Mouse (Mus musculus) frontal cortex, postnatal 25 days (tissue): ENCODE data around the gene Stk35.
A peak's percentile ranks its signal among the peaks of the same experiment; 100 is the strongest.
"Not testable (repeated sequence)": the region's sequence is repeated elsewhere in the genome, so short reads cannot be mapped to it uniquely, and the experiment has no call there.

ENCODE experiments used
- DNase-seq, 2 experiments: peaks; one replicate each; pipeline ENCODE4 v3.0.0; 2022; ENCODE audit warnings: low spot score in 2 of 2

Gene Stk35

DNA sequence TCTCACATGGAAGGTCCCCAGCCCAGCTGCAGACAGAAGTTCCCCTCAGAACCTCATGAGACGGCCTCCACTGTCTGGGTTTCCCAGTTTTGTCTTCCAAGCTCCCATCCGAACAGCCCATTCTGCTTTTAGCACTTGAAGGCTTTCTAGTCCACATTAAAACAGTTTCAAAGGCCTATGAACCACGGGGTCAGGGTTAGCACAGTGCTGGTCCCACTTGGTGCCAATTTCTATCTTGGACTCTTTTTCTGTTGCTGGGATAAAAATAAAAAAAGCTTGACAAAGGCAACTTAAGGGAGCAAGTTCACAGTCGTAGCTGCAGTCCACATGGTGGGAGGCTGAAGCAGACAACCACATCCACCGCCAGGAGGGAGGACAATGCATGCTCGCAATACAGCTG is 34.6 kb downstream of the Stk35 start:
- no peak for DNase-seq

DNA sequence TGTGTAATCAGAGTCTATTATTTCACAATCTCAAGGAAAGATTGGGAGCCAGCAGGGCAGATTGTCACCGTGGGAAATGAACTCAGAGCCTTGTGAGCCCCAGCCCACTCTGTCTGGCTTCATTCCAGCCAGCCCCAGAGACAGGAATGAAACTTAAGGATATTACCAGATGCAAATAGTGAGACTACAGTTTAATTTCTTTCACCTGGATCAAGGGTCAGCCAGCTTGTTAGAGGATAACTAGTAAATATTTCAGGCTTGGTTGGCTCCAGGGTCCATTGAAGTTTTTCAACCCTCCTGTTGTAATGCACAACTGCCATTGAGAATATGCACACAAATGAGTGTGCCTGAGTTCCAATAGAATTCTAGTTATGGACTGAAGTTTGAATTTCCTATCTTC is 36.6 kb downstream of the Stk35 start:
- DNase-seq, result no peak

- no peak for DNase-seq
Observed at GRCm38 (mm10) chr2:129838321-129838720, 38.0 kb downstream of the Stk35 start.

- DNase-seq, result no peak
Observed at GRCm38 (mm10) chr2:129845826-129846225, 45.5 kb downstream of the Stk35 start.

GRCm38 (mm10) chr2:129846501-129846900 is 46.2 kb downstream of the Stk35 start:
- DNase-seq, result no peak

DNA sequence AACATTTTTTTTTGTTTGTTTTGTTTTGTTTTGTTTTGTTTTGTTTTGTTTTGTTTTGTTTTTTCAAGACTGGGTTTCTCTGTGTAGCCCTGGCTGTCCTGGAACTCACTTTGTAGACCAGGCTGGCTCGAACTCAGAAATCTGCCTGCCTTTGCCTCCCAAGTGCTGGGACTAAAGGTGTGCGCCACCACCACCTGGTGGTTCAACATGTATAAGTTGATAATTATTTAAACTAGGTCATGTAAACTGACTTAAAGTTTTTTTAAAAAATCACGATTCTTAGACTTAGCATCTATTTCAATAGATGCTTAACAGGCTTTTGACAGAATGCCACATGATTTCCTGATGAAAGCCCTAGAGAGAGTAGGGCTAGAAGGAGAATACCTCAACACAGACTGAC is 48.8 kb downstream of the Stk35 start:
- not testable (repeated sequence) for DNase-seq

GRCm38 (mm10) chr2:129851512-129851911 is 51.2 kb downstream of the Stk35 start:
- DNase-seq, result no peak

DNA sequence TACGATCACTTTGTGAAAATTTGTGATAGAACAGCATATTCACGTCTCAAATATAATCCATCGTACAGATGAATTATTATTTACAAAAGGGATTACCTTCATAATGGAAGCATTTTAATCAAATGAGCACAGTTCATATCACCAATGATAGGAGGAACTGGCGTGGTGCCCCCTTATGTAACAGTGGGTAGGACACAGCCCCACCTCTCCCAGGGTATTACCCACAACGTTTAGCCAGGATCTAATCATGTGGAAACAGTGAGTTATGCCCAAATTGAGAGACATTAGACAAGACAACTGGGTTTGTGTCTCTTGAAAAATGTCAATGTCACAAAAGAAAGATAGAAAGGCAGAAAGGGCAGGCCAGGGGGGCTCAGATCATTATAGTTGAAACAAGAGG is 62.9 kb downstream of the Stk35 start:
- no peak for DNase-seq

DNA sequence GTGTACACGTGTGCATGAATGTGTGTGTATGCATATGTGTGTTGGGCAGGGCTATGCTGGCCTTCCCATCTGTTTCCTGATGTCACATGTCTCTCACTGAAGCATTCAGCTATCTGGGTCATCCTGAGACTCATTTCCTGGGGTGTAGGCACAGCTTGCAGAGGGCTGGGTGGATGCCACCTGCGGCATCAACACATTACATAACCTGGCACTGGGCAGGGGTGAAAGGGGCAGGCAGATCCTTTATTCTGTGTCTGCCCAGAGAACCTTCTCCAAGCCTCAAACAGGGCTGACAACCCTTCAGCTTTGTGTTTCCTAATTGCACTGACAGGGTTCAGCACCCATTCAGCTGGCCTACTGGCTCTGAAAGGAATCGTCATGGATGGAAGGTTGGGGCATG is 64.6 kb downstream of the Stk35 start:
- no peak for DNase-seq

- no peak for DNase-seq
Observed at GRCm38 (mm10) chr2:129869151-129869550, 68.8 kb downstream of the Stk35 start.

- DNase-seq, result no peak
Observed at GRCm38 (mm10) chr2:129871246-129871645, 70.9 kb downstream of the Stk35 start.

DNA sequence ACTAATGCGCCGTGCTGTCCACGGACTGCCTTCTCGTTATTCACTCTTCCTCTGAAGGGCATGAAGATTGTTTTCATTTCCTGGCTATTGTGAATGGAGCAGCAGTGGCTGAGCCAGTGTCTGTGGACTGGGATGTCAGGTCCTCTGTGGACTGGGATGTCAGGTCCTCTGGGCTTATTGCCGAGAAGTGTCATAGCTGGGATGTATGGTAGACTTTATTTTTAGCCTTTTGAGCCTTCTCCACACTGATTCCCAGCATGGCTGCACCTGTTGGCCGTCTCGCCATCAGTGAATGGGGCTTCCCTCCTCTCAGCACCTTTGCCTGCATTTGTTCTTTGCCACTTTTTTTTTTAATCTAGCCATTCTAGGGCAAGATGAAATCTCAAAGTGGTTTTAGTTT is 71.8 kb downstream of the Stk35 start:
- no peak for DNase-seq

DNA sequence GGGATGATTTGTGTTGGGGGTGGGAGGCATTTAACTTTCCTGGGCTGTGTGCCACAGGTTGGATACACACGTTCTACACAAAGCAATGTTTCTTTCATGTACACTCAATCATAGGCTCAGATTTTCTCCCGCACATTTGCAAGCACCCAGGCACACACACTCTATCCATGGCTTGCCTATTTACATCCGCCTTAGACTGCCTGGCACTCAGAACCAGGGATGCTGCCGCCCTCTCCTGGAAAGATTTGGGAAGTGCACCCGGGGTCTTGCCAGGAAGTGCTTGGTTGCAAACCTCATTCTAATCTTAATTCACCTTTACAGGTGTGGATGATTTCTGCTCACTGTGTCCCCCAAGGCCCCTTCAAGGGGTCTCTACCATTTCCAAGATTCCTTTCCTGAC is 73.2 kb downstream of the Stk35 start:
- peak; percentile 78 to 81 for DNase-seq

DNA sequence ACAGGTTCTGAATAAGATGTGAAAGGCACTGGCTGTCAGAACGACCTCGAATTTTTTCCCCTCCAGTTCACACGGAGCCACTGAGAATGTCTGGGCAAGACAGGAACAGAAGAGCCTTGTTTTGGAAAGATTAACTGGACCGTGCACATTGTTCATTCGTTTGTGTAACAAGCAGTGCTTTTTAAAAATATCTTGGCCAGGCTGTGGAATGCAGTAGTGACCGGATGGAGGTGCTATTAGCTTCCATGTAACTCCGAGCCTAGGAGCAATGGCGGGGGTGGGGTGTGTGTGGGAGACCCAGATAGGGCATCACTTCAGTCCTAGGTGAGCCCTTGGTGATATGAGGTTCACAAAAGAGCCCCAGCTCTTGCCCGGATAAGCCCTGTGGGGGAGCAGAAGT is 73.8 kb downstream of the Stk35 start:
- no peak for DNase-seq

- DNase-seq, result no peak
Observed at GRCm38 (mm10) chr2:129874509-129875095, 74.3 kb downstream of the Stk35 start.

GRCm38 (mm10) chr2:129876935-129877334 is 76.6 kb downstream of the Stk35 start:
- no peak for DNase-seq

GRCm38 (mm10) chr2:129879817-129880216 is 79.5 kb downstream of the Stk35 start:
- peak; percentile 56 for DNase-seq

- DNase-seq, result no peak
Observed at GRCm38 (mm10) chr2:129880226-129880625, 79.9 kb downstream of the Stk35 start.

GRCm38 (mm10) chr2:129881886-129882285 is 81.6 kb downstream of the Stk35 start:
- no peak for DNase-seq
